Mouse (Mus musculus): ENCODE results near the gene Pard3b. TPM values are rescaled to one million over a fixed set of nuclear protein-coding genes. Genes with fewer than 3 reads are reported as not detected.

The Pard3b gene
- polyA plus RNA-seq, 1 experiment from 2014 or later: 17.9 TPM

GRCm38 (mm10) chr1:62382807-62383514 lies 744.3 kb downstream of the Pard3b start:
- H3K9ac ChIP-seq: no peak overlapping the region
- H3K4me3 ChIP-seq: no peak overlapping the region
- 24% methylated on average over 14 of the region's 14 CpGs for WGBS
- 0 out of 2 replicates have a peak, but pooled peaks cover 9% of the 10 kb centered on the region for H3K4me1 ChIP-seq
- no peak overlapping the region for H3K4me2 ChIP-seq
- no peak for ATAC-seq (ENCODE audit: borderline replicate concordance, extremely low read depth, low FRiP score, low TSS enrichment)
- no peaks in the 10 kb centered on the region for H3K9me3 ChIP-seq
- no peak overlapping the region for H3K27ac ChIP-seq
- H3K36me3 ChIP-seq: no peaks in the 10 kb centered on the region
- no peaks in the 10 kb centered on the region for H3K27me3 ChIP-seq

DNA sequence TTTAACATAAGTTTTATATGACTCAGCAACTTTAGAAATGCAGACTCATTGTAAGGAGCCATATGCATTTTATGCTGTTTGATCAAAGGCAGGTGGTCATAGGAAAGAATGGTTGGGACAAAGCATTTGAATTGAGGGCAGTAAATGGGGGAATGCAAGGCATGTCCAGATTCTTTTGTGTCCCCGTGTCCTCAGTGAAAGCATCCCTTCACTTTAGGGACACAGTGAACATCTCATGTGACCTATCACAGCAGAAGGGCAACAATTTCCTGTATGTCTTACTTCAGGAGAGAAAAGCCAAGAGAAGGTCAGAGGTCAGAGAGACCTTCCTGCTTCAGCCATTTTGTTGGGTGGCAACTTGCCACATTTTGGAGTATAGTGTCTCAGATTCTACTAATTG lies 745.6 kb downstream of the Pard3b start:
- Histone ChIP-seq H3K27ac (no peak overlapping the region), H3K27me3 (no peaks in the 10 kb centered on the region), H3K9ac (no peak overlapping the region), H3K36me3 (no peaks in the 10 kb centered on the region), H3K9me3 (no peaks in the 10 kb centered on the region), H3K4me1 (0 out of 2 replicates have a peak, but pooled peaks cover 9% of the 10 kb centered on the region), H3K4me3 (no peak overlapping the region), H3K4me2 (no peak overlapping the region)
- ATAC-seq (ENCODE audit: borderline replicate concordance, extremely low read depth, low FRiP score, low TSS enrichment): no peak
- 84% methylated on average over 1 of the region's 1 CpGs for WGBS

- H3K9ac ChIP-seq: no peak overlapping the region
- H3K9me3 ChIP-seq: no peaks in the 10 kb centered on the region
- no peaks in the 10 kb centered on the region for H3K27me3 ChIP-seq
- 0 out of 2 replicates have a peak, but pooled peaks cover 3% of the 10 kb centered on the region for H3K4me1 ChIP-seq
- H3K4me2 ChIP-seq: no peak overlapping the region
- 52% methylated on average over 4 of the region's 4 CpGs for WGBS
- no peaks in the 10 kb centered on the region for H3K36me3 ChIP-seq
- no peak overlapping the region for H3K4me3 ChIP-seq
- no peak for ATAC-seq (ENCODE audit: borderline replicate concordance, extremely low read depth, low FRiP score, low TSS enrichment)
- no peak overlapping the region for H3K27ac ChIP-seq
Measured at GRCm38 (mm10) chr1:62388013-62388412, 749.4 kb downstream of the Pard3b start.

- Histone ChIP-seq H3K27ac (no peak overlapping the region), H3K9me3 (no peaks in the 10 kb centered on the region), H3K4me2 (no peak overlapping the region), H3K4me3 (no peak overlapping the region), H3K36me3 (no peaks in the 10 kb centered on the region), H3K27me3 (no peaks in the 10 kb centered on the region), H3K9ac (no peak overlapping the region), H3K4me1 (no peaks in the 10 kb centered on the region)
- ATAC-seq (ENCODE audit: borderline replicate concordance, extremely low read depth, low FRiP score, low TSS enrichment): no peak
- WGBS: 39% methylated on average over 4 of the region's 4 CpGs
Measured at GRCm38 (mm10) chr1:62392863-62393262, 754.2 kb downstream of the Pard3b start.

DNA sequence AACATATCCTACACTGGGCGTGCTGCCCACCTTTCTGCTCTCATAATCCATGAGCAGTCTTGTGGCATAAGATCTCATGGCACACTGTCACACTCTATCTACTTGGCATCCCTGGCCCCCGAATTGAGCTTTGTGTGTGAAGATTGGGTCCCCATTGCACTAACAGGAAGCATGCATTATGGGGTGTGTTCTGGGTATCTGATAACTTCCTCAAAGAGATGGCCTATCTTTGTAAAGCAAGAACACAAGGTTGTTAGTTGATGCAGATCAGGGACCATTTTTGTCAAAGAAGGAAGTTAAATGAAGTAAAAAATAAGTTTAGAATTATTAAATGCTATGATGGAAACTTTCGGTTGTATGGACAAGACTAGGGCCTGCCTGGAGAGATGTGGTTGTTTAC lies 755.9 kb downstream of the Pard3b start:
- no peak overlapping the region for H3K27ac ChIP-seq
- H3K27me3 ChIP-seq: no peaks in the 10 kb centered on the region
- ATAC-seq (ENCODE audit: borderline replicate concordance, extremely low read depth, low FRiP score, low TSS enrichment): no peak
- H3K9ac ChIP-seq: no peak overlapping the region
- no peak overlapping the region for H3K4me3 ChIP-seq
- WGBS: 87% methylated on average over 3 of the region's 3 CpGs
- H3K36me3 ChIP-seq: no peaks in the 10 kb centered on the region
- H3K4me1 ChIP-seq: no peaks in the 10 kb centered on the region
- H3K9me3 ChIP-seq: no peaks in the 10 kb centered on the region
- H3K4me2 ChIP-seq: no peak overlapping the region

GRCm38 (mm10) chr1:62398261-62398660 lies 759.6 kb downstream of the Pard3b start:
- 35% methylated on average over 3 of the region's 3 CpGs for WGBS
- ATAC-seq (ENCODE audit: borderline replicate concordance, extremely low read depth, low FRiP score, low TSS enrichment): no peak

DNA sequence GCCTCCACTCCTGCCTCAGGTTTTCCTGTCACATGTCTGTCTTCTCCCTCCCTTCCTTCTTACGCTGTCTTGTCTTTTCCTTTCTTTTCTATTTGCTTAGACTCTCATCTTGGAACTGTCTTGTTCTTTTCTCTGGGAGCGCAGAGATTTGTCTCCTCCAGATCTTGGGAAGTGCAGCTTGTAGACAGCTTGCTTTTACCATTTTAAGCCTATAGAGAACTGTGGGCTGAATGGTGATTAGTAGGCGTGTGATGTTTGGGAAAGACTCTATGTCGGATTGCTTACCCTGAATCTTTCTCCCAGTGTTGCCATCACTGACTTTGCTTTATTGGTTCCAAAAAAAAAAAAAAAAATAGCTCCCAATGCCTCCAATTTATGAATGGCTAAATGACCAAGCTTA lies 760.1 kb downstream of the Pard3b start:
- Histone ChIP-seq H3K9me3 (no peaks in the 10 kb centered on the region), H3K4me2 (no peak overlapping the region), H3K27ac (no peak overlapping the region), H3K4me3 (no peak overlapping the region), H3K4me1 (no peaks in the 10 kb centered on the region), H3K27me3 (no peaks in the 10 kb centered on the region), H3K36me3 (no peaks in the 10 kb centered on the region), H3K9ac (no peak overlapping the region)
- 65% methylated on average over 4 of the region's 4 CpGs for WGBS
- ATAC-seq (ENCODE audit: borderline replicate concordance, extremely low read depth, low FRiP score, low TSS enrichment): no peak

More at GRCm38 (mm10) chr1:62398261-62398660, 759.6 kb downstream of the Pard3b start:
- Histone ChIP-seq H3K4me3 (no peak overlapping the region), H3K9me3 (no peaks in the 10 kb centered on the region), H3K4me2 (no peak overlapping the region), H3K4me1 (no peaks in the 10 kb centered on the region), H3K27me3 (no peaks in the 10 kb centered on the region), H3K9ac (no peak overlapping the region), H3K36me3 (no peaks in the 10 kb centered on the region), H3K27ac (no peak overlapping the region)

- no peak overlapping the region for H3K9ac ChIP-seq
Measured at GRCm38 (mm10) chr1:62405061-62405460, 766.4 kb downstream of the Pard3b start.

DNA sequence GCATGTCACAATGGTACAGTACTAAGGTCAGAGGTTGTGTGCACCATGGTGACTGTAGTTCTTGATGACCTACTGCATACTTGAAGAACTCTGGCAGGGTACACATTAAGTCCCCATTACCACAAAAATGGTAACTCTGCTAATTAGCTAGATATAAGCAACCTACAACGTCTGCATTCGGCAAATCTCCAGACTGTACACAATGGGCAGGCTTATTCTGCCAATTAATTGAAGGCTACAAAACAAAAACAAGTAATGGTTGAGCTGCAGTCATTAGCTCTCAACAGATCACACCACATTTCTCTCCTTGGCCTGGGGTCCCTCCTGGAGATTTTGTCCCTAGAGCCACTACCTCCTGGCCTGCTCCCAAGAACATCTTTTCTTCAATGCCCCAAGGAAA lies 772.7 kb downstream of the Pard3b start:
- H3K4me3 ChIP-seq: no peak overlapping the region
- H3K27me3 ChIP-seq: no peaks in the 10 kb centered on the region
- WGBS: 69% methylated on average over 2 of the region's 2 CpGs
- H3K9me3 ChIP-seq: no peaks in the 10 kb centered on the region
- no peak overlapping the region for H3K27ac ChIP-seq
- peaks cover 19% of the 10 kb centered on the region for H3K4me1 ChIP-seq
- H3K9ac ChIP-seq: no peak overlapping the region
- no peak for ATAC-seq (ENCODE audit: borderline replicate concordance, extremely low read depth, low FRiP score, low TSS enrichment)
- no peaks in the 10 kb centered on the region for H3K36me3 ChIP-seq
- H3K4me2 ChIP-seq: no peak overlapping the region

More at GRCm38 (mm10) chr1:62405061-62405460, 766.4 kb downstream of the Pard3b start:
- Histone ChIP-seq H3K4me3 (no peak overlapping the region), H3K4me2 (no peak overlapping the region), H3K27ac (no peak overlapping the region), H3K4me1 (peaks cover 4% of the 10 kb centered on the region; the same call in 1 of the 2 replicates), H3K27me3 (no peaks in the 10 kb centered on the region), H3K36me3 (no peaks in the 10 kb centered on the region), H3K9me3 (no peaks in the 10 kb centered on the region)
- 46% methylated on average over 8 of the region's 8 CpGs for WGBS
- no peak for ATAC-seq (ENCODE audit: borderline replicate concordance, extremely low read depth, low FRiP score, low TSS enrichment)

GRCm38 (mm10) chr1:62412019-62412418 lies 773.4 kb downstream of the Pard3b start:
- Histone ChIP-seq H3K4me3 (no peak overlapping the region), H3K4me1 (peaks cover 19% of the 10 kb centered on the region), H3K36me3 (no peaks in the 10 kb centered on the region), H3K9me3 (no peaks in the 10 kb centered on the region), H3K27me3 (no peaks in the 10 kb centered on the region), H3K4me2 (no peak overlapping the region), H3K9ac (no peak overlapping the region), H3K27ac (no peak overlapping the region)
- ATAC-seq (ENCODE audit: borderline replicate concordance, extremely low read depth, low FRiP score, low TSS enrichment): no peak
- 31% methylated on average over 4 of the region's 4 CpGs for WGBS

GRCm38 (mm10) chr1:62412988-62413387 lies 774.4 kb downstream of the Pard3b start:
- Histone ChIP-seq H3K36me3 (no peaks in the 10 kb centered on the region), H3K4me2 (no peak overlapping the region), H3K27ac (no peak overlapping the region), H3K9ac (no peak overlapping the region), H3K4me3 (no peak overlapping the region), H3K9me3 (no peaks in the 10 kb centered on the region), H3K27me3 (no peaks in the 10 kb centered on the region), H3K4me1 (peaks cover 16% of the 10 kb centered on the region)
- WGBS: 41% methylated on average over 3 of the region's 3 CpGs
- peak; percentile 57; the same call in 1 of the 2 replicates for ATAC-seq (ENCODE audit: borderline replicate concordance, extremely low read depth, low FRiP score, low TSS enrichment)

- H3K27me3 ChIP-seq: no peaks in the 10 kb centered on the region
- peaks cover 15% of the 10 kb centered on the region for H3K4me1 ChIP-seq
- WGBS: 56% methylated on average over 6 of the region's 6 CpGs
- no peak overlapping the region for H3K4me2 ChIP-seq
- H3K27ac ChIP-seq: no peak overlapping the region
- H3K9me3 ChIP-seq: no peaks in the 10 kb centered on the region
- no peak overlapping the region for H3K9ac ChIP-seq
- no peak for ATAC-seq (ENCODE audit: borderline replicate concordance, extremely low read depth, low FRiP score, low TSS enrichment)
- no peak overlapping the region for H3K4me3 ChIP-seq
- no peaks in the 10 kb centered on the region for H3K36me3 ChIP-seq
Measured at GRCm38 (mm10) chr1:62414521-62414920, 775.9 kb downstream of the Pard3b start.

All from lung, embryonic 15.5 days (tissue).